Mouse (Mus musculus) midbrain, embryonic 14.5 days (tissue): ENCODE data around the gene Nmnat1. TPM values are rescaled to one million over a fixed set of nuclear protein-coding genes. Genes with fewer than 3 reads are reported as not detected.
"Not testable (repeated sequence)": the region's sequence is repeated elsewhere in the genome, so short reads cannot be mapped to it uniquely, and the experiment has no call there.

Experiments
- ATAC-seq: fragments of 200-750 bp; cut with Nextera tagmentation; 2 replicates; pipeline ENCODE4 v1.8.0; 2017; ENCODE audit warnings: moderate number of reproducible peaks, moderate library complexity; ENCODE audit not compliant: low FRiP score, low TSS enrichment
- DNase-seq: peaks from one replicate; pipeline ENCODE4 v3.0.0-alpha.2; 2015
- H3K27ac ChIP-seq: fragments of 300-500 bp; sonication (generic); replicated peaks from 2 replicates; pipeline ENCODE4 v1.5.1; 2014; ENCODE audit warnings: mild to moderate bottlenecking, low read depth, low read length, moderate library complexity
- H3K27me3 ChIP-seq: fragments of 300-500 bp; sonication (generic); 2 replicates; pipeline ENCODE4 v1.6.1; 2014; ENCODE audit warnings: low read length, control low read depth, mixed read lengths; ENCODE audit not compliant: control insufficient read depth, insufficient read depth
- H3K36me3 ChIP-seq: fragments of 300-500 bp; sonication (generic); 2 replicates; pipeline ENCODE4 v1.6.1; 2014; ENCODE audit warnings: low read length, control low read depth; ENCODE audit not compliant: control insufficient read depth, insufficient read depth
- H3K4me1 ChIP-seq: fragments of 300-500 bp; sonication (generic); 2 replicates; pipeline ENCODE4 v1.6.1; 2014; ENCODE audit warnings: mild to moderate bottlenecking, antibody characterized with exemption, low read length, control low read depth; ENCODE audit not compliant: control insufficient read depth, insufficient read depth
- H3K4me2 ChIP-seq: fragments of 300-500 bp; sonication (generic); 2 replicates; pipeline ENCODE4 v1.6.1; 2014; ENCODE audit warnings: mild to moderate bottlenecking, low read length, moderate library complexity
- H3K4me3 ChIP-seq: fragments of 300-500 bp; sonication (generic); replicated peaks from 2 replicates; pipeline ENCODE4 v1.5.1; 2014; ENCODE audit warnings: low read depth, low read length
- H3K9ac ChIP-seq: fragments of 300-500 bp; sonication (generic); replicated peaks from 2 replicates; pipeline ENCODE4 v1.6.1; 2014; ENCODE audit warnings: mild to moderate bottlenecking, low read length, moderate library complexity
- H3K9me3 ChIP-seq: fragments of 300-500 bp; sonication (generic); 2 replicates; pipeline ENCODE4 v1.6.1; 2016; ENCODE audit warnings: low read length, control low read depth, mixed read lengths; ENCODE audit not compliant: control insufficient read depth
- WGBS: fragments of 180-500 bp; shearing (Covaris S2); extraction: QIAGEN DNeasy Blood & Tissue Kit; methylation state at CpG from one replicate; pipeline ENCODE4 v1.1.7; 2014; 5-methylcytosine and 5-hydroxymethylcytosine counted together
- polyA plus RNA-seq: library from polyadenylated mRNA; unstranded; fragments of >200 nt; fragmentation: Nextera tagmentation; extraction: Ambion mirVana; gene quantifications from 2 replicates; pipeline ENCODE4 v1.2.1, GENCODE M21; 2014

Gene Nmnat1
- polyA plus RNA-seq, 1 experiment from 2014 or later, result 9.4 TPM

GRCm38 (mm10) chr4:149458526-149458925 lies 26.5 kb downstream of the Nmnat1 start:
- DNase-seq (no peak), ATAC-seq (no peak)
- no peak overlapping the region for H3K27ac ChIP-seq
- WGBS, result 71% methylated on average over 5 of the region's 5 CpGs
- H3K4me2 ChIP-seq, result no peak overlapping the region
- H3K9me3 ChIP-seq, result no peaks in the 10 kb centered on the region
- no peak overlapping the region for H3K4me3 ChIP-seq
- no peaks in the 10 kb centered on the region for H3K36me3 ChIP-seq
- no peak overlapping the region for H3K9ac ChIP-seq
- H3K4me1 ChIP-seq, result no peaks in the 10 kb centered on the region
- H3K27me3 ChIP-seq, result no peaks in the 10 kb centered on the region

GRCm38 (mm10) chr4:149457831-149458430 lies 27.1 kb downstream of the Nmnat1 start:
- Histone ChIP-seq H3K36me3 (no peaks in the 10 kb centered on the region), H3K27me3 (no peaks in the 10 kb centered on the region), H3K4me3 (no peak overlapping the region), H3K4me2 (no peak overlapping the region), H3K9ac (no peak overlapping the region), H3K4me1 (no peaks in the 10 kb centered on the region), H3K27ac (no peak overlapping the region), H3K9me3 (no peaks in the 10 kb centered on the region)
- WGBS, result 83% methylated on average over 6 of the region's 6 CpGs
- ATAC-seq (no peak), DNase-seq (no peak)

GRCm38 (mm10) chr4:149457163-149457562 lies 27.8 kb downstream of the Nmnat1 start:
- H3K36me3 ChIP-seq, ATAC-seq, H3K9ac ChIP-seq, H3K4me1 ChIP-seq, H3K27ac ChIP-seq, H3K4me2 ChIP-seq, DNase-seq, H3K4me3 ChIP-seq, H3K27me3 ChIP-seq, H3K9me3 ChIP-seq: not testable (repeated sequence)
- WGBS, result 89% methylated on average over 26 of the region's 27 CpGs

DNA sequence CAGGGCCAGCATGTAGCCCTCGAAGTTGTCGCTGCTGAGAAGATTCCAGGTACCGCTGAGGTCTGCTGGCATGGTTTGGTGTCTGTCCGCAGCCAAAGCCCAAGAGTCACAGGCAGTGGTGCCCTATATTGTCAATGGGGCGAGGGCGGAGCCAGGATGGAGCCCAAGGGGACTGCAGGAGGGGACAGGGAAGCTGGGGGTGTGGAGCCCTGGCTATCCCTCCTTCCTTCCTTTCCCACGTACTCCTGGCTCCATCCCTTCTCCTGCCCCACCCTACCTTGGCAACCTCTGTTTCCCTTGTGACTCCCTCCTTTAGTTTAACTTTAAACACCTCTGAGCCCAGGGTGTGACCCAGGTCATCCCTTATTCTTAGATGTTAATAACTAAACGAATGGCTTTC lies 30.1 kb downstream of the Nmnat1 start, which contains the start of gene Rbp7:
Gene Rbp7, minus strand, starts transcription at position 100 of the 400 bp plus-strand sequence.
- 64% methylated on average over 8 of the region's 8 CpGs for WGBS
- no peaks in the 10 kb centered on the region for H3K4me1 ChIP-seq
- H3K27me3 ChIP-seq, result no peaks in the 10 kb centered on the region
- no peak for ATAC-seq
- H3K36me3 ChIP-seq, result no peaks in the 10 kb centered on the region
- no peaks in the 10 kb centered on the region for H3K9me3 ChIP-seq
- H3K27ac ChIP-seq, result no peak within 1 kb of the TSS
- H3K4me3 ChIP-seq, result no peak within 1 kb of the TSS
- H3K4me2 ChIP-seq, result no peak within 1 kb of the TSS
- no peak for DNase-seq
- no peak within 1 kb of the TSS for H3K9ac ChIP-seq

DNA sequence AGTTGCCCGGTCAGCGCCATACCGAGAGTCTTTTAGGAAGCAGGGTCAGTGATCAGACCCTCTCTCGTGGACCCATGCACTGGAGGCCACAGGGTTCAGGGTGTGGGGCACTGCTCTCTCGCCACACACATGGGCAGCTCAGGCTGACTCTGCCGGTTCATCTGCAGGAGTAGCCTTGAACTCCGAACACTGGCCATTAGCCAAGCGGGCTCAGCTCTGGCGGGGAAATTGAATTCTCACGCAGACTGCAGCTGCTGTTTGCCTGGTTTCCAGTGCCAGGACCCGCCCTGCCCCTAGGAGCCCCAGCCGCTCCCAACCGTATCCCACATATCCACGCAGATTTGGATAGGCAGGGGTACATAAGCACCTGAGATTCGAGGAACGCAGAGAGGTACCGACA lies 30.7 kb downstream of the Nmnat1 start:
- Histone ChIP-seq H3K4me1 (no peaks in the 10 kb centered on the region), H3K4me3 (no peak overlapping the region), H3K9ac (no peak overlapping the region), H3K36me3 (no peaks in the 10 kb centered on the region), H3K27ac (no peak overlapping the region), H3K9me3 (no peaks in the 10 kb centered on the region), H3K27me3 (no peaks in the 10 kb centered on the region), H3K4me2 (no peak overlapping the region)
- ATAC-seq (no peak), DNase-seq (no peak)
- 87% methylated on average over 17 of the region's 17 CpGs for WGBS

DNA sequence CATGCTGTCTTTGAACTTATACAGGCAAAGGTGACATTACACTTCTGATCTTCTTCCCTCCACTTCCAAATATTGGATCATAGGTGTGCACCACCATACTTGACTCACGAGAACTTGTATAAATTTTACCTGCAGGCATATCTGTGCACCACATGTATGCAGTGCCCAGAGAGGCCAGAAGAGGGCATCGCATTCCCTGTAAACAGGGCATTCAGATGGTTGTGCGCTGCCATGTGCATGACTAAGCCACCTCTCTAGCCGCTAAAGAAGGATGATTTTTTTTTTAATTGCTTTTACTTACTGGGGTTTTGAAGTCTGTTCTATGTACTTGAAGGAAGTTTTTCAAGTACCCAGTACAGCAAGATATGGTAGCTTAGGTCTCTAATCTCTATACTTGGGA lies 31.3 kb downstream of the Nmnat1 start:
- peak; percentile 23 for DNase-seq
- no peak overlapping the region for H3K9ac ChIP-seq
- H3K27me3 ChIP-seq, result no peaks in the 10 kb centered on the region
- H3K27ac ChIP-seq, result no peak overlapping the region
- WGBS, result 89% methylated on average over 4 of the region's 4 CpGs
- H3K4me3 ChIP-seq, result no peak overlapping the region
- no peak overlapping the region for H3K4me2 ChIP-seq
- no peak for ATAC-seq
- H3K9me3 ChIP-seq, result no peaks in the 10 kb centered on the region
- no peaks in the 10 kb centered on the region for H3K4me1 ChIP-seq
- no peaks in the 10 kb centered on the region for H3K36me3 ChIP-seq

DNA sequence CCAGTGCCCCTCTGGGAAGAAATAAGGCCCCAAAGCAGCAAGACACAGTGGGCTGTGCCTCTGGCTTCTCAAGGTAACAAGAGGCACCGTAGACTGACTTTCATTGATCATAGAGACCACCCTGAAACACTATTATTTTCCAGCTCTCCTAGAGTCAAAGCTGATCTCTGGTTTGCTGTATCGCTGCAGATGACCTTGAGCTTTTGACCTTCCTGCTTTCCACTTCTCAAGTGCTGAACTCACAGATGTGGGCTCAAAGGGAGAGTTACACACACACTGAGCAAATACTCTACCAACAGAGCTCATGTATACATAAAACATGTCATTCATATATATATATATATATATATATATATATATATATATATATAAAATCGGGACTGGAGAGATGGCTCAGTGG lies 34.4 kb downstream of the Nmnat1 start:
- DNase-seq, result no peak
- Histone ChIP-seq H3K36me3 (no peaks in the 10 kb centered on the region), H3K27me3 (no peaks in the 10 kb centered on the region), H3K9me3 (no peaks in the 10 kb centered on the region), H3K4me3 (no peak overlapping the region), H3K4me2 (no peak overlapping the region), H3K4me1 (peaks cover 6% of the 10 kb centered on the region), H3K27ac (no peak overlapping the region), H3K9ac (no peak overlapping the region)
- 85% methylated on average over 3 of the region's 3 CpGs for WGBS
- no peak for ATAC-seq

- ATAC-seq (no peak), DNase-seq (no peak)
- no peaks in the 10 kb centered on the region for H3K27me3 ChIP-seq
- H3K4me2 ChIP-seq, result peak overlapping the region; percentile 61
- H3K4me1 ChIP-seq, result peaks cover 12% of the 10 kb centered on the region
- H3K4me3 ChIP-seq, result no peak overlapping the region
- H3K36me3 ChIP-seq, result no peaks in the 10 kb centered on the region
- H3K9ac ChIP-seq, result peak overlapping the region; percentile 54; the same call in 1 of the 2 replicates
- WGBS, result 24% methylated on average over 1 of the region's 1 CpGs
- H3K9me3 ChIP-seq, result no peaks in the 10 kb centered on the region
- H3K27ac ChIP-seq, result peak overlapping the region; percentile 94
These were observed 38.7 kb downstream of the Nmnat1 start for GRCm38 (mm10) chr4:149446309-149446708.

DNA sequence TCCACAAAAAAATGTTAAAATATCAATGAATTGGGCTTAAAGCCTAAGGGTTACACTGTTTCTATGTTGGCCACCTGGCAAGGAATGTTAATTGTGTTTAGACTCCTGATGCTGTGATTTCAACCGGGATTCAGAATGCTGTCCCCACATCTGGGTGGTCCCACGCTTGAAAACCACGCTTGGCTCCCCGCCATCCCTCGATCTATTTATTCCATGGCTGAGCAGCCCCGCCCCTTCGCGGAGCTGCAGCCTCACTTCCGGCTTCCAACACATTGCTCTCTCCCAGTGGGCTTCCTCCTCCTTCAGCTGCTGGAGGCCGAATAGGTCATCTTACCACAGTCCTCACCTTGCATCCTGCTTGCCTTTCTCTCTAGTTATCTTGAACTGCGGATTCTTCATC lies 39.1 kb downstream of the Nmnat1 start:
- peak overlapping the region; percentile 61 for H3K4me2 ChIP-seq
- no peaks in the 10 kb centered on the region for H3K9me3 ChIP-seq
- H3K4me1 ChIP-seq, result peaks cover 12% of the 10 kb centered on the region
- WGBS, result under 1% methylated on average over 11 of the region's 11 CpGs
- H3K4me3 ChIP-seq, result peak overlapping the region; percentile 30; the same call in 1 of the 2 replicates
- DNase-seq, result peak; percentile 89
- peak overlapping the region; percentile 54; the same call in 1 of the 2 replicates for H3K9ac ChIP-seq
- H3K27ac ChIP-seq, result peak overlapping the region; percentile 94
- peak; percentile 53 for ATAC-seq
- no peaks in the 10 kb centered on the region for H3K27me3 ChIP-seq
- H3K36me3 ChIP-seq, result no peaks in the 10 kb centered on the region
